Mouse (Mus musculus) cerebellum, adult 11-12 months (tissue): Measurements from ENCODE around the gene Aimp2.

Experiments
- DNase-seq: peaks from one replicate; pipeline ENCODE4 v3.0.0; 2022

The Aimp2 gene

GRCm38 (mm10) chr5:143897635-143898330, 11.9 kb downstream of the Aimp2 start, which contains the start of gene Ankrd61:
Ankrd61 (minus strand) TSS chr5:143897685.
- DNase-seq = no peak

DNA sequence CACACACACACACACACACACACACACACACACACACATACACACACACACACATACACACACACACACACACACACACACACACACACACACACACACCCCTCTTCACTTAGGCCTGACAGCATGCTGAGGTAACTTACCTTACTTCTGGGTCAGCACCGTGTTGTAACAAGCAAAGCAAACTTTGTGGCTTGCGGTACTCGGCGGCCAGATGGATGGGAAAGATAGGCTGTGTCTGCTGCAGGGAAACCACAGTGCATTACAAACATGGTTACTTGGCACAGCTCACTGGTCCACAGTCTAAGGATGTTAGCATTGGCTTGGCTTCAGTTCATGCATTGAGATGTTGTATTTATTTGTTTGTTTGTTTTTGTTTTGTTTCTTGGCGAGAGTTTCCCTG, 16.3 kb downstream of the Aimp2 start:
- no peak for DNase-seq

GRCm38 (mm10) chr5:143892255-143892886, 17.3 kb downstream of the Aimp2 start:
- DNase-seq = no peak

GRCm38 (mm10) chr5:143890741-143891140, 18.9 kb downstream of the Aimp2 start:
- no peak for DNase-seq

DNA sequence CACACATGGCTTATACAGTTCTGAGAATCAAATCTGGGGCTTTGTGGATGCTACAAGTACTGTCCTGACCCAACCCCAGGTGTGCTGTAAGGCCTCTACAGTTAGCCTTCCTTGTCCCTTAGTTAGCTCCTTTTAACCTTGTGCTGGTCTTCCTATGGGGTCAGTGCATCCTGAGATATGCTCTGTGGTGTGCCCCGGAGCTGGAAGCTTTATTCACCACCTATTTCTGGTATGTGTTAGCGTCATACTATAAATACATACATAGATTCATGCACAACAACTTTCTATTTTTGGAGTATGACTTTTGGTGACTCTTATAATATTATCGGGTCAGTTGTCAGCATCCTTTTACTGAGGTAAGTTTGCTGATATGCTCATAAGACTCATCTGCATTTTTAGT, 24.4 kb downstream of the Aimp2 start:
- DNase-seq = no peak

- no peak for DNase-seq
Observed at GRCm38 (mm10) chr5:143874571-143874970, 35.1 kb downstream of the Aimp2 start.

DNA sequence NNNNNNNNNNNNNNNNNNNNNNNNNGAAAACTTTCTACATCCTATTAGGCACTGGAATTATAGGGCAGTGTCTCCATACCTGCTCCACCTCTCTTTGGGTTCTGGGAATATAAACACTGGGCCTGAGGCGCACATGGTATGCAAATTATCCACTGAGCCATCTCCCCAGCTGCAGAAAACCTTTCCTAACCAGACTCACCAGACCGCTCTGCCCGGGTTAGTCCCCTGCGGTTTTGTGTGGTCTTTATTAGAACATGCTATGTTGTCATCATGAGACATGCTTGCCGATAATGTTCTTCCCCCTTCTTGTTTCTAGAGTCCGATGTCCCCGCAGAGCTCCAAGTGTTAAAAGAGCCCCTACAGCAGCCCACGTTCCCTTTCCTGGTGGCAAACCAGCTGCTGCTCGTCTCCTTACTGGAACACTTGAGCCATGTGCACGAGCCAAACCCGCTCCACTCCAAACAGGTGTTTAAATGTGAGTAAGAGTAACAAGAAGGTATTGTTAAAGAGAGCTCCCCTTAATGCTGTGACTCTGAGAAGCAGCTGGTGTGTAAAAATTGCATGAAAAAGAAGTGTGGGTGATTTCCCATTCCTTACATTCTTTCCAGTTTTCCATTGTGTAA, 38.0 kb downstream of the Aimp2 start:
- DNase-seq = no peak
